Mouse (Mus musculus): ENCODE measurements around the gene Ythdf2. TPM values are rescaled to one million over a fixed set of nuclear protein-coding genes. Genes with fewer than 3 reads are reported as not detected.

Gene Ythdf2
- polyA plus RNA-seq, 1 experiment from 2014 or later, result 123 TPM

- Histone ChIP-seq H3K4me3 (no peak overlapping the region), H3K4me2 (no peak overlapping the region), H3K9ac (no peak overlapping the region), H3K4me1 (replicated peaks) (peaks cover 64% of the 10 kb centered on the region), H3K27me3 (no peaks in the 10 kb centered on the region), H3K9me3 (no peaks in the 10 kb centered on the region), H3K36me3 (peaks cover 32% of the 10 kb centered on the region), H3K27ac (replicated peaks) (no peak overlapping the region)
- 61% methylated on average over 4 of the region's 4 CpGs for WGBS
- ATAC-seq (ENCODE audit: low read depth), result no peak
Observed at GRCm38 (mm10) chr4:132198285-132198712, 13.8 kb downstream of the Ythdf2 start.

GRCm38 (mm10) chr4:132194975-132195374 lies 17.1 kb downstream of the Ythdf2 start:
- WGBS, result 89% methylated on average over 3 of the region's 3 CpGs
- no peaks in the 10 kb centered on the region for H3K9me3 ChIP-seq
- no peak for ATAC-seq (ENCODE audit: low read depth)
- H3K27me3 ChIP-seq, result no peaks in the 10 kb centered on the region
- no peak overlapping the region for H3K27ac ChIP-seq (replicated peaks)
- peaks cover 17% of the 10 kb centered on the region; the same call in 1 of the 2 replicates for H3K36me3 ChIP-seq
- H3K4me3 ChIP-seq, result no peak overlapping the region
- peaks cover 36% of the 10 kb centered on the region for H3K4me1 ChIP-seq (replicated peaks)
- H3K9ac ChIP-seq, result no peak overlapping the region
- no peak overlapping the region for H3K4me2 ChIP-seq

- ATAC-seq (ENCODE audit: low read depth), result no peak
Observed at GRCm38 (mm10) chr4:132194373-132194772, 17.7 kb downstream of the Ythdf2 start.

GRCm38 (mm10) chr4:132187826-132188401 lies 24.2 kb downstream of the Ythdf2 start:
- no peak overlapping the region for H3K4me2 ChIP-seq
- ATAC-seq (ENCODE audit: low read depth), result no peak
- no peaks in the 10 kb centered on the region for H3K27me3 ChIP-seq
- no peak overlapping the region for H3K27ac ChIP-seq (replicated peaks)
- no peak overlapping the region for H3K4me3 ChIP-seq
- no peaks in the 10 kb centered on the region for H3K9me3 ChIP-seq
- WGBS, result 93% methylated on average over 2 of the region's 2 CpGs
- peaks cover 36% of the 10 kb centered on the region for H3K36me3 ChIP-seq
- H3K4me1 ChIP-seq (replicated peaks), result 0 out of 2 replicates have a peak, but pooled peaks cover 5% of the 10 kb centered on the region
- H3K9ac ChIP-seq, result no peak overlapping the region

More at GRCm38 (mm10) chr4:132194373-132194772, 17.7 kb downstream of the Ythdf2 start:
- Histone ChIP-seq H3K4me2 (no peak overlapping the region), H3K27ac (replicated peaks) (no peak overlapping the region), H3K36me3 (peaks cover 13% of the 10 kb centered on the region; the same call in 1 of the 2 replicates), H3K4me3 (no peak overlapping the region), H3K9ac (no peak overlapping the region), H3K4me1 (replicated peaks) (peaks cover 30% of the 10 kb centered on the region), H3K9me3 (no peaks in the 10 kb centered on the region), H3K27me3 (no peaks in the 10 kb centered on the region)
- WGBS, result 92% methylated on average over 6 of the region's 6 CpGs

- Histone ChIP-seq H3K4me1 (replicated peaks) (0 out of 2 replicates have a peak, but pooled peaks cover 2% of the 10 kb centered on the region), H3K27ac (replicated peaks) (no peak overlapping the region), H3K27me3 (no peaks in the 10 kb centered on the region), H3K36me3 (peaks cover 45% of the 10 kb centered on the region), H3K9me3 (no peaks in the 10 kb centered on the region), H3K4me3 (no peak overlapping the region), H3K9ac (no peak overlapping the region), H3K4me2 (no peak overlapping the region)
- ATAC-seq (ENCODE audit: low read depth), result no peak
- WGBS, result 94% methylated on average over 3 of the region's 3 CpGs
Observed at GRCm38 (mm10) chr4:132183162-132183561, 28.9 kb downstream of the Ythdf2 start.

DNA sequence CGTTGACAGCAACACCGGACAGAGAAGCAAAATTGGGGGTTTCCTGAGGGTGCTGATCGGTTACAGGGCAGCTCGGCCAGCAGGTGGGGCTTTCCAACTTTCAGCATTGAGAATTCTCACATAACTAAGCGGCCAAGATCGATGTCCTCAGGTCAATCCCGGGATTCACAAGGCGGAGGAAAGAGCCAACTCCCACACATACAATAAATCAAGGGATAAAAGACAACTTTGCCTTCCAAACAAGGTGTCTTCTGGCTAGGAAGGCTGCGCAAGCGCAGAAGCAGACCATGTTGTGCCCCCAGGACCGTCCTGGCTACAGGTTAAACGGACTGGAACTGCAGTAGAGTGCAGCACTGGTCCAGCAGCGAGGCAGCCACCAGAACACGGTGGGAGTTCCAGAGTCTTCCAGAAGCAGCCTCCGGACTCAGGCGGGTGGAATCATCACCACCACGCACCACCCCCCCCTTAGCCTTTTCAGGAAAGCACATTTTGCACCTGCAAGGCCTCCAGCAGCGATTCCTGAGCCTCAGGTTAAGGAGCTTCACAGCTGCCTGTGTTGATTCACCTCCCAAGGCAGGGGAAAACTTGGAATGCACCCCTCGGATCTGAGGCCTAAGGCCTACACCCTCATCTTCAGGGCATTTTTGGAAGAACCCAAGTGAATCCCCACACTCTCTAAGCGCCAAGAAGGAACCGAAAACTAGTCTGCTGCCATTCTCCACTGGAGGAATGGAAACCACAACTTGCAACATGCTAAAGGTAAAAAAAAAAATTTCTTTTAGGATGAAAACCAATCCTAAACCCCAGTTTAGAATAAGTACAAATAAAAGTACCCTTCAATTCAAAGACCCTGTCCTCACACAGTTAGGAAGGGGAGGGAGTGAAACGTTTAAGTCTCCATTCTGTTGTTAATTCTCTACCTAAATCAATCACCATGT lies 30.1 kb downstream of the Ythdf2 start:
- Histone ChIP-seq H3K27ac (replicated peaks) (no peak overlapping the region), H3K9me3 (no peaks in the 10 kb centered on the region), H3K4me2 (no peak overlapping the region), H3K4me1 (replicated peaks) (0 out of 2 replicates have a peak, but pooled peaks cover 2% of the 10 kb centered on the region), H3K36me3 (peaks cover 45% of the 10 kb centered on the region), H3K9ac (no peak overlapping the region), H3K27me3 (no peaks in the 10 kb centered on the region), H3K4me3 (no peak overlapping the region)
- 65% methylated on average over 22 of the region's 22 CpGs for WGBS
- ATAC-seq (ENCODE audit: low read depth), result no peak

DNA sequence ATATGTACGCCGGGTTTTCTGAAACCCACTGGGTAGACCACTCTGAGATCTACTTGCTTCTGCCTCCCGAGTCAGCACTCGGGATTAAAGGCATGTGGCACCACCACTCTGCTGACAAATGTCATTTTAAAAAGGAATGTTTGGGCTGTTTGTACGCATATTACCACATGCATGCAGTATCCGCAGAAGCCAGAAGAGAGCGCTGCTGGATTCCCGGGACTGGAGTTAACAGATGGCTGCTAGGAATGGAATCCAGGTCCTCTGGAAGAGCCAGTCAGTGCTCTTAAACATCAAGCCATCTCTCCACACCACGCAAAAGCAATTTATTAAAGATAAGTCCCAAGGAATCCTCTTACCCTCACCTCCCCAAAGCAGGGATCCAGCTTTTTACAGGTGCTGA lies 31.4 kb downstream of the Ythdf2 start:
- no peak for ATAC-seq (ENCODE audit: low read depth)
- WGBS, result 77% methylated on average over 9 of the region's 9 CpGs
- no peak overlapping the region for H3K9ac ChIP-seq

DNA sequence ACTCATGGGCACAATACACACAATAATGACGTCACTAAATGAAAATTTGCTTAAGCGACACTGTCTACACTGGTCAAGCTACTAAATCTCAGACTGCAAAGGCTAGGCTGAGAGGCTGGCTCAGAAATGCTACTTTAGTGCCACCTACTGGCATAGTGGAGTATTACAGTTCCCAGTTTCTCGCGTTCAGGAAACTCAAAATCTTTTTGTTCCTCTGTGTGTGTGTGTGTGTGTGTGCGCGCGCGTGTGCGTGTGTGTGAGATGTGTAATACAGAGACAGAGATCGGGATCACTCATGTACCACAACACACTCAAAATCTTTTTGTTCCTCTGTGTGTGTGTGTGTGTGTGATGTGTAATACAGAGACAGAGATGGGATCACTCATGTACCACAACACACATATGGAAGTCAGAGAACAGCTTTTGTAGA lies 33.5 kb downstream of the Ythdf2 start:
- H3K27me3 ChIP-seq, result no peaks in the 10 kb centered on the region
- H3K9me3 ChIP-seq, result no peaks in the 10 kb centered on the region
- WGBS, result 7% methylated on average over 10 of the region's 10 CpGs
- no peak overlapping the region for H3K9ac ChIP-seq
- H3K27ac ChIP-seq (replicated peaks), result no peak overlapping the region
- H3K4me3 ChIP-seq, result no peak overlapping the region
- peak; percentile 80 for ATAC-seq (ENCODE audit: low read depth)
- H3K4me1 ChIP-seq (replicated peaks), result 0 out of 2 replicates have a peak, but pooled peaks cover 3% of the 10 kb centered on the region
- peaks cover 24% of the 10 kb centered on the region for H3K36me3 ChIP-seq
- no peak overlapping the region for H3K4me2 ChIP-seq

More for the DNA sequence above, 31.4 kb downstream of the Ythdf2 start:
- no peak overlapping the region for H3K4me2 ChIP-seq
- H3K27ac ChIP-seq (replicated peaks), result no peak overlapping the region
- no peaks in the 10 kb centered on the region for H3K9me3 ChIP-seq
- H3K4me3 ChIP-seq, result no peak overlapping the region
- no peaks in the 10 kb centered on the region for H3K27me3 ChIP-seq
- 0 out of 2 replicates have a peak, but pooled peaks cover 2% of the 10 kb centered on the region for H3K4me1 ChIP-seq (replicated peaks)
- H3K36me3 ChIP-seq, result peaks cover 42% of the 10 kb centered on the region

DNA sequence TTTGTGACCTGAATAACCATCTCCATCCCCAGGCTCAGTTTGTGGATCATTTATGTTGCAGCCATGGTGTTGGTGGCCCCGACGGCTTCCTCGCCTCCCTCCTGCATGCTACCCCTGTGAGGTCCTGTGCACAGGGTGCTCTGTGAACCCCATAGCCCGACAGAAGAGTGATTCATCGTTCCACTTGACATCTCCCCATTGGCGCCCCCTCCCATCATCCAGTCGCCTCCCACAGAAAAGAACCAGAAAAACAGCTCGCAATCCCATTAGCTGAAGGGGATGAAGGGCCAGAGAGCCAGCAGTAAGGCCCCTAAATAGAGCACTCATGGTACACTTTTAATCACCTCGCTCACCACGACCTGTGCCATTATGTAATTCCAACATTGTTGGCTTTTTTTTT lies 35.6 kb downstream of the Ythdf2 start:
- H3K9me3 ChIP-seq, result no peaks in the 10 kb centered on the region
- no peaks in the 10 kb centered on the region for H3K27me3 ChIP-seq
- no peak overlapping the region for H3K4me3 ChIP-seq
- peaks cover 8% of the 10 kb centered on the region; the same call in 1 of the 2 replicates for H3K36me3 ChIP-seq
- H3K4me1 ChIP-seq (replicated peaks), result peaks cover 11% of the 10 kb centered on the region
- no peak overlapping the region for H3K9ac ChIP-seq
- no peak overlapping the region for H3K27ac ChIP-seq (replicated peaks)
- no peak for ATAC-seq (ENCODE audit: low read depth)
- WGBS, result 57% methylated on average over 10 of the region's 10 CpGs
- no peak overlapping the region for H3K4me2 ChIP-seq

DNA sequence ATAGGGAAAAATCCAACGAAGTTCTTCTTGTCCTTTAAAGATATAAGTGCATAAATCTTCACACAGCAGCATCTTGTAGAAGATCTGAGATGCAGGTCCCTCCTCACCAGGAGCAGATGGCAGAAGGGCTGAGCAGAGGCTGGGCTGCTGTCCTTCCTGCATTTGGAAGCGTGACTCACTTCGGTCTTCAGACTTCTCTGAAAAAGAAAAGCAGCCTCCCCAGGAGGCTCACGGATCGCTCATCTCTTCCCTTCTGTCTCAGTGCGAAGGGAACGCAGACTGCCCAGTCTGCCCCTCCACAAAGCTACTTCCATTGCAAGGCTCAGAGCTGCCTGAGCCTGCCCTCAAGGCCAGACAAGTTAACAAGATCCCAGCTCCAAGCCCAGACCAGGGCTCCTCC lies 41.2 kb downstream of the Ythdf2 start:
- no peak for ATAC-seq (ENCODE audit: low read depth)
- Histone ChIP-seq H3K27me3 (no peaks in the 10 kb centered on the region), H3K36me3 (no peaks in the 10 kb centered on the region), H3K27ac (replicated peaks) (no peak overlapping the region), H3K9me3 (no peaks in the 10 kb centered on the region), H3K4me3 (no peak overlapping the region), H3K4me2 (no peak overlapping the region), H3K4me1 (replicated peaks) (peaks cover 26% of the 10 kb centered on the region), H3K9ac (no peak overlapping the region)
- WGBS, result 15% methylated on average over 7 of the region's 7 CpGs

DNA sequence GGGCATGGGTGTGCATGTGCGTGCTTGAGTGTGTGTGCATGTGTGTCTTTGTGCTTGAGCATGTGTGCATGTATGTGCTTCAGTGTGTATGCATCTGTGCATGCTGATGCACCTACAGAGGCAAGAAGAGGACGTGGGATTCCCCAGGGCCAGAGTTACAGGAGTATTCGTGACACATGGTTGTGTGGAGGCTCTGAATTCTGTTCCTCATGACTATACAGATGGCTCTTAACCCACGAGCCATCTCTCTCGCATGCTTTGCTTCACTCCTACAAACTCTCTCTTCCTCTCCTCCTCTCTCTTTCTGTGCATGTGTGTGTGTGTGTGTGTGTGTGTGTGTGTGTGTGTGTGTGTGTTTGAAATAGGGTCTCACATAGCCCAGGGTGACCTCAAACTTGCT lies 42.3 kb downstream of the Ythdf2 start:
- no peak overlapping the region for H3K4me2 ChIP-seq
- H3K27ac ChIP-seq (replicated peaks), result no peak overlapping the region
- WGBS, result 86% methylated on average over 5 of the region's 5 CpGs
- no peaks in the 10 kb centered on the region for H3K36me3 ChIP-seq
- no peak overlapping the region for H3K9ac ChIP-seq
- peaks cover 37% of the 10 kb centered on the region for H3K4me1 ChIP-seq (replicated peaks)
- H3K9me3 ChIP-seq, result no peaks in the 10 kb centered on the region
- no peaks in the 10 kb centered on the region for H3K27me3 ChIP-seq
- ATAC-seq (ENCODE audit: low read depth), result no peak
- H3K4me3 ChIP-seq, result no peak overlapping the region

- no peaks in the 10 kb centered on the region for H3K36me3 ChIP-seq
- H3K27ac ChIP-seq (replicated peaks), result no peak overlapping the region
- H3K4me3 ChIP-seq, result no peak overlapping the region
- ATAC-seq (ENCODE audit: low read depth), result no peak
- no peak overlapping the region for H3K4me2 ChIP-seq
- no peaks in the 10 kb centered on the region for H3K27me3 ChIP-seq
- H3K9ac ChIP-seq, result no peak overlapping the region
- no peaks in the 10 kb centered on the region for H3K9me3 ChIP-seq
- 96% methylated on average over 3 of the region's 3 CpGs for WGBS
- H3K4me1 ChIP-seq (replicated peaks), result peaks cover 38% of the 10 kb centered on the region
Observed at GRCm38 (mm10) chr4:132169271-132169670, 42.8 kb downstream of the Ythdf2 start.

Measured in neural tube, embryonic 13.5 days (tissue).